Mouse (Mus musculus): ENCODE results near the gene Trim72. TPM values are rescaled to one million over a fixed set of nuclear protein-coding genes. Genes with fewer than 3 reads are reported as not detected.

The Trim72 gene
- total and polyA plus RNA-seq, 3 experiments: 0.14 to 0.19 TPM; not detected in 1

GRCm38 (mm10) chr7:128016650-128017049 lies 12.9 kb downstream of the Trim72 start:
- H3K27ac ChIP-seq (ENCODE audit: control insufficient read depth, low read depth, low read length): no peak overlapping the region
- no peaks in the 10 kb centered on the region for H3K36me3 ChIP-seq (ENCODE audit: control insufficient read depth in 1 of 2, insufficient read depth in 2 of 2, low read length in 2 of 2)

GRCm38 (mm10) chr7:128018275-128018674 lies 14.5 kb downstream of the Trim72 start:
- no peak for DNase-seq (ENCODE audit: low read depth, low spot score)
- no peak overlapping the region for H3K27ac ChIP-seq (ENCODE audit: control insufficient read depth, low read depth, low read length)

More at GRCm38 (mm10) chr7:128016650-128017049, 12.9 kb downstream of the Trim72 start:
- no peaks in the 10 kb centered on the region for H3K79me2 ChIP-seq (ENCODE audit: control insufficient read depth, insufficient read depth, low read length, poor library complexity)
- peaks cover 3% of the 10 kb centered on the region in 2 experiments; a peak in 1 of 4 replicates for H3K27me3 ChIP-seq (ENCODE audit: control insufficient read depth in 1 of 2, insufficient read depth in 2 of 2, low read length in 2 of 2)
- H3K4me1 ChIP-seq (ENCODE audit: control insufficient read depth in 1 of 2, insufficient read depth in 2 of 2, low read length in 2 of 2): no peaks in the 10 kb centered on the region
- DNase-seq (ENCODE audit: low read depth, low spot score): no peak
- no peak overlapping the region for H3K4me3 ChIP-seq (ENCODE audit: control insufficient read depth in 1 of 2, insufficient read depth in 1 of 2, low read depth in 2 of 2, low read length in 2 of 2)
- TF ChIP-seq RAD21 (IDR thresholded peaks at IDR 0.05; ENCODE audit: low read depth, low read length): no peak
- no peak for TF ChIP-seq HCFC1 (IDR thresholded peaks at IDR 0.05; ENCODE audit: low read depth, low read length)
- no peak for TF ChIP-seq SMC3 (IDR thresholded peaks at IDR 0.05; ENCODE audit: low read depth, low read length)
- H3K9me3 ChIP-seq (replicated peaks; ENCODE audit: insufficient read depth, low read length): no peaks in the 10 kb centered on the region
- no peak overlapping the region for H3K9ac ChIP-seq (ENCODE audit: control insufficient read depth, low read depth, low read length, poor library complexity, severe bottlenecking)

GRCm38 (mm10) chr7:128019187-128019586 lies 15.4 kb downstream of the Trim72 start:
- Histone ChIP-seq H3K79me2 (ENCODE audit: control insufficient read depth, insufficient read depth, low read length, poor library complexity) (no peaks in the 10 kb centered on the region), H3K27me3 (ENCODE audit: control insufficient read depth in 1 of 2, insufficient read depth in 2 of 2, low read length in 2 of 2) (peaks cover 1 to 3% of the 10 kb centered on the region in 2 experiments; a peak in 1 of 4 replicates), H3K4me3 (ENCODE audit: control insufficient read depth in 1 of 2, insufficient read depth in 1 of 2, low read depth in 2 of 2, low read length in 2 of 2) (no peak overlapping the region), H3K4me1 (ENCODE audit: control insufficient read depth in 1 of 2, insufficient read depth in 2 of 2, low read length in 2 of 2) (no peaks in the 10 kb centered on the region), H3K36me3 (ENCODE audit: control insufficient read depth in 1 of 2, insufficient read depth in 2 of 2, low read length in 2 of 2) (no peaks in the 10 kb centered on the region), H3K9ac (ENCODE audit: control insufficient read depth, low read depth, low read length, poor library complexity, severe bottlenecking) (no peak overlapping the region), H3K27ac (ENCODE audit: control insufficient read depth, low read depth, low read length) (no peak overlapping the region), H3K9me3 (replicated peaks; ENCODE audit: insufficient read depth, low read length) (no peaks in the 10 kb centered on the region)
- DNase-seq (ENCODE audit: low read depth, low spot score): no peak
- TF ChIP-seq TCF12 (IDR thresholded peaks at IDR 0.05; ENCODE audit: low read depth, low read length): no peak

More at GRCm38 (mm10) chr7:128018275-128018674, 14.5 kb downstream of the Trim72 start:
- H3K4me1 ChIP-seq (ENCODE audit: control insufficient read depth in 1 of 2, insufficient read depth in 2 of 2, low read length in 2 of 2): no peaks in the 10 kb centered on the region
- no peaks in the 10 kb centered on the region for H3K79me2 ChIP-seq (ENCODE audit: control insufficient read depth, insufficient read depth, low read length, poor library complexity)
- H3K36me3 ChIP-seq (ENCODE audit: control insufficient read depth in 1 of 2, insufficient read depth in 2 of 2, low read length in 2 of 2): no peaks in the 10 kb centered on the region
- no peak overlapping the region for H3K9ac ChIP-seq (ENCODE audit: control insufficient read depth, low read depth, low read length, poor library complexity, severe bottlenecking)
- H3K27me3 ChIP-seq (ENCODE audit: control insufficient read depth in 1 of 2, insufficient read depth in 2 of 2, low read length in 2 of 2): peaks cover 3% of the 10 kb centered on the region in 2 experiments; a peak in 1 of 4 replicates
- H3K4me3 ChIP-seq (ENCODE audit: control insufficient read depth in 1 of 2, insufficient read depth in 1 of 2, low read depth in 2 of 2, low read length in 2 of 2): no peak overlapping the region
- no peak for TF ChIP-seq POLR2A (IDR thresholded peaks at IDR 0.05; ENCODE audit: control insufficient read depth in 1 of 2, insufficient read depth in 1 of 2, low read depth in 1 of 2, low read length in 2 of 2, poor library complexity in 1 of 2)
- H3K9me3 ChIP-seq (replicated peaks; ENCODE audit: insufficient read depth, low read length): no peaks in the 10 kb centered on the region

GRCm38 (mm10) chr7:128022974-128023373 lies 19.2 kb downstream of the Trim72 start:
- Histone ChIP-seq H3K27me3 (ENCODE audit: control insufficient read depth in 1 of 2, insufficient read depth in 2 of 2, low read length in 2 of 2) (no peaks in the 10 kb centered on the region), H3K4me1 (ENCODE audit: control insufficient read depth in 1 of 2, insufficient read depth in 2 of 2, low read length in 2 of 2) (peaks cover 0 to 4% of the 10 kb centered on the region in 2 experiments; a peak in 1 of 4 replicates), H3K9me3 (replicated peaks; ENCODE audit: insufficient read depth, low read length) (no peaks in the 10 kb centered on the region), H3K36me3 (ENCODE audit: control insufficient read depth in 1 of 2, insufficient read depth in 2 of 2, low read length in 2 of 2) (no peaks in the 10 kb centered on the region), H3K4me3 (ENCODE audit: control insufficient read depth in 1 of 2, insufficient read depth in 1 of 2, low read depth in 2 of 2, low read length in 2 of 2) (no peak overlapping the region), H3K9ac (ENCODE audit: control insufficient read depth, low read depth, low read length, poor library complexity, severe bottlenecking) (no peak overlapping the region), H3K79me2 (ENCODE audit: control insufficient read depth, insufficient read depth, low read length, poor library complexity) (no peaks in the 10 kb centered on the region), H3K27ac (ENCODE audit: control insufficient read depth, low read depth, low read length) (no peak overlapping the region)
- TF ChIP-seq USF2 (IDR thresholded peaks at IDR 0.05; ENCODE audit: borderline replicate concordance in 1 of 2, insufficient read depth in 1 of 2, low read depth in 1 of 2, low read length in 2 of 2) (no peak), ZC3H11A (IDR thresholded peaks at IDR 0.05; ENCODE audit: low read depth, low read length) (peak; percentile 32; the same call in 1 of the 2 replicates), TCF12 (IDR thresholded peaks at IDR 0.05; ENCODE audit: low read depth, low read length) (no peak), SMC3 (IDR thresholded peaks at IDR 0.05; ENCODE audit: low read depth, low read length) (peak; percentile 63), RAD21 (IDR thresholded peaks at IDR 0.05; ENCODE audit: low read depth, low read length) (peak; percentile 38), CTCF (IDR thresholded peaks at IDR 0.05 in 2 of 3, conservative IDR thresholded peaks at IDR 0.05 in 1 of 3; ENCODE audit: control insufficient read depth in 1 of 3, insufficient read depth in 1 of 3, low read depth in 2 of 3, low read length in 3 of 3, poor library complexity in 1 of 3, severe bottlenecking in 1 of 3) (peak; percentile 55 to 70 (median 66))
- DNase-seq (ENCODE audit: low read depth, low spot score): peak; percentile 46

Data from MEL (cell line).